Mouse (Mus musculus) brain, adult 2 months (tissue): ENCODE measurements around the gene Olfr887.

ENCODE experiments used
- DNase-seq: peaks from one replicate; pipeline ENCODE4 v3.0.0; 2011; ENCODE audit warnings: low read depth, low spot score

The Olfr887 gene

DNA sequence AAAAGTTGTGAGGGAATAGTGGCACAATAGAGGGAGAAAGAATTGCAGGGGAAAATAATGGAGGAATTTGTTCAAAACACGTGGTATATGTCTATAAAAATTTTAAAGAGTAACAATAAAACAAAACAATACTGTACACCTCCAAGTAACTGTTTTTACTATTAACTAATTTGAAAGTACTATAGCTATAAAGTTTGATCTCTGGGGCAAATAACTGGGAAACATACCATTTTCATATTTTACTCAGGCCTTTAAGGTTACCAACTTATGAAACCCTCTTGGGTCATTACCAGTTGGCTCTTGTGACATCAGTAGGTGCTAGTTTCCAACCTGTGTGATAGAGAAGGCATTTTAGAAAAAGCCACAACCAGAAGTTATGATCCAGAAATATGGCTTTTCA lies at the start of gene Olfr887:
Gene Olfr887 (plus strand): TSS at position 301 of the 400 bp plus-strand sequence.
- no peak for DNase-seq

DNA sequence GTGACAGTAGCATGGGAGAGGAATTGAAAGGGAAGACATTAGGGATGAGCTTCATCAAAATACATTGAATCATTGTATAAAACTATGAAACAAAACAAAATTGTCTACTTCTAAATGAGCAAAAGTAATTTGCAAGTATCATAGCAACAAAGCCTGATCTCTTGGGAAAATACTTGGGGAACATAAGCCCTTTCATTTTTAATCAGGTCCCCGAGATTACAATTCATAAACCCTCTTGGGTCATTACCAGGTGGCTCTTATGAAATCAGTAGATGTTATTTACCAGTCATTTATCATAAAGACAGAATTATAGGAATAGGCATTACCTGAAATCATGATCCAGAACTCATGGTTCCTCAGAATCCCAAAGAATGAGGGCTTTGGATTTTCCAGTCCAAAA lies 37.6 kb upstream of the Olfr887 start, which contains the start of gene Olfr884:
Gene Olfr884 (plus strand): TSS at position 301 of the 400 bp plus-strand sequence.
- no peak for DNase-seq

DNA sequence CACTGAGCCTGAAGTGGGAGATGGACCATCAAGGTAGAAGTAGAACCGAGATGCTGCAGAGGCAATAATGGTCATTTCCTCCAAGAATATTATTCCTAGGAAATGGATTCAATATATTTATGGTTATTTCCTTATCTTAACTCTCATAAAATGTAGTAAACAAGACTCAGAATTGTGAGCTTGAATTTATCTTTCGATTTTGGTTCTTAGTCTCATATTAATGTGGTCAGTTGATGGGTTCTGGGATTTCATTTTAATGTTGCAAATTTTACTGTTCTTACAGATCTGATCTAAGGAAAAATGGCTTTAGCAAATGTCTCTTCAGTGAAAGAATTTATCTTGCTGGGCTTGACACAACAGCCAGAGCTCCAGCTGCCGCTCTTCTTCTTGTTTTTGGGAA lies 22.9 kb upstream of the Olfr887 start, which contains the start of gene Olfr885:
Gene Olfr885 (plus strand): TSS at position 301 of the 400 bp plus-strand sequence.
- DNase-seq = no peak

DNA sequence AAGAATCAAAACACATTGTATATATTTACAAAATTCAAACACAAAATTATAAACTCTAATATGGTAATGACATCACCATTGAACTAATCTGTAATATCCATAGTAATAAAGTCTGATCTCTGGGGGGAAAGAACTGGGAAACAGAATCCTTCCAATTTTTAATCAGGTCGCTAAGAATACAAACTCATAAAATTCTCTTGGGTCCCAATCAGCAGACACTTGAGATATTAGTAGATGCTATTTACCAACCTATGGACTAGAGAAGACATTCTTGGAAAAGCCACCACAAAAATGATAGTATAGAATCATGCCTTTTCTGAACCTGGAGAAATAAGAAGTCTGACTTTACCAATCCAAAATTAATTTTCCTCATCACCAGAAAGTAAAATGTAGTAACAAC lies 24.0 kb downstream of the Olfr887 start, which contains the start of gene Olfr888:
Gene Olfr888 (plus strand): TSS at position 301 of the 400 bp plus-strand sequence.
- DNase-seq = no peak

DNA sequence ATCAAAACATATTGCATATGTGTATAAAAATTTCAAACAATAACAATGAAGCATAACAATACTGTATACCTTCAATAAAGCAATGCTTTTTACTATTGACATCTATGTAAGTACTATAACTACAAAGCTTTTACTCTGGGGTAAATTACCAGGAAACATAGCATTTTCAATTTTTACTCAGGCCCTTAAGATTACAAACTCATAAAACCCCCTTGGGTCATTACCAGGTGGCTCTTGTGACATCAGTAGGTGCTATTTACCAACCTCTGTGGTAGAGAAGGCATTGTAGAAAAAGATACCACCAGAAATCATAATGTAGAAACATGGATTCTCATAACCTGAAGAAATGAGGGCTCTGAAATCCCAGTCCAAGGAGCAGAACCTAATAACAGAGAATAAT lies 31.0 kb downstream of the Olfr887 start, which contains the start of gene Olfr889:
Gene Olfr889 (plus strand): TSS at position 301 of the 400 bp plus-strand sequence.
- no peak for DNase-seq
